Mouse (Mus musculus) cortical plate, adult 2 months (tissue): ENCODE data around the gene Rad23a.

ENCODE experiments used
- CTCF ChIP-seq: fragments of 200-500 bp; IDR thresholded peaks from 2 replicates; pipeline ENCODE4 v1.5.1; 2011; ENCODE audit warnings: mild to moderate bottlenecking, control low read depth, low read length; ENCODE audit not compliant: insufficient read depth; ENCODE audit errors: extremely low read depth
- POLR2A ChIP-seq: fragments of 200-500 bp; IDR thresholded peaks from 2 replicates; pipeline ENCODE4 v1.6.1; 2011; ENCODE audit warnings: mild to moderate bottlenecking, low read length, control low read depth; ENCODE audit not compliant: insufficient read depth; ENCODE audit errors: extremely low read depth

DNA sequence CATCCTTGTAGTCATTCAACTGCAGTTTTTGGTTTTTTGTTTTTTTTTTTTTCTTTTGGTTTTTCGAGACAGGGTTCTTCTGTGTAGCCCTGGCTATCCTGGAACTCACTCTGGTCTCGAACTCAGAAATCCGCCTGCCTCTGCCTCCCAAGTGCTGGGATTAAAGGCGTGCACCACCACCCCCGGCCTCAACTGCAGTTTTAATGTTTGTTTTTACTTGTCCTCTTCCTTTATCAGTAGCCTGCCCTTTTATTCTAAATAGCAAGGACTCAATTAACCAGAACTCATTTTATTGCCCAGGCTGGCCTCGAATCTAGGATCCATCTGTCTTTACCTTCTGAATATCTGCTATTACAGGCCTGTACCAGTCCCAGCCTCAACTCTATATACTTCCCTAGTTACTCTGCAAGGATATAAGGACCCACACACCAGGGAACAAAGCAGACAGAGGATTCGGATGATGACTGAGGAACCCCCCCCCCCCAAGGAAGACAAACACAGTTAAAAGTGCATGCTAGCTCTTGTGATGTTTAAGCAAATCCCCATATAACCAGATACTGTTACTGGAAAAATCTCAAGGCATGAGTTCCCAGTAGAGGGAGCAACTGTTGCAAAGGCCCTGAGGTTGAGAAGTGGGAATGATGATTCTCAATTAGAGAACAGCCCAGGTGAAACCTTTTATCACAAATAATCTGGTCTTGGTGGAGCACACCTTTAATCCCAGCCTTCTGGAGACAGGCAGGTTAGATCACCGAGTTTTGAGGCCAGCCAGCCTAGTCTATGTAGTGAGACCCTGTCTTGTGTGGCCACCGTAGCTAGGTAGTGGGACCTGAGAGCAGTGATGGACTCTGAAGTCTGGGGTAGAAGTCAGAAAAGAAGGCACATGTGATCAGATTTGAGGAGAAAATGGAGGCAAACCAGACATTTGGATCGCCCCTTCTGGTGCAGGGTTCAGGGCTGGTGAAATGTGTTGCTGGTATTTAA is 7.4 kb downstream of the Rad23a start:
- TF ChIP-seq CTCF (0 out of 2 replicates have a peak, but pooled peaks have one; percentile 2), POLR2A (no peak)
